Mouse (Mus musculus): Measurements from ENCODE around the gene Stxbp2.
"Not testable (repeated sequence)": the region's sequence is repeated elsewhere in the genome, so short reads cannot be mapped to it uniquely, and the experiment has no call there.

The Stxbp2 gene

GRCm38 (mm10) chr8:3630647-3631477 is at the start of gene Stxbp2:
Gene Stxbp2 (plus strand): TSS chr8:3630955.
- peak; percentile 69 for DNase-seq (ENCODE audit: low spot score)

GRCm38 (mm10) chr8:3581961-3582360 is 48.8 kb upstream of the Stxbp2 start:
- DNase-seq (ENCODE audit: low spot score) = not testable (repeated sequence)

DNA sequence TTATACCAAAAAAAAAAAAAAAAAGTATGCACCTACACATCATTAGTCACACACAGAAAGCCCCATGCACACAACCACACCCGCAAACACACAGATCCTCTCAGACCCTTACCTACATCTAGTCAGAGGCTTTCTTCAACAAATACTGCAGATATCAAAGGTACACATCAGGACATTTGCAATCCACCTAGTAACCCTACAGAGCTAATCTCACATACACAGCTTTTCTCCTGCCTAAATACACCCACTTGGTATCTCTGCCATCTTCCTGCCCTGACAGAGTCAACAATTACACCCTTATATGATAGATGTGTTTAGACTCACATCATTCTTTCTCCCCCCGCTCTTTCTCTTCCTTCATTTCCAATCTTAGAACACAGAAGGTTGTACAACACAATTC is 44.3 kb upstream of the Stxbp2 start:
- DNase-seq (ENCODE audit: low spot score) = no peak

GRCm38 (mm10) chr8:3586993-3587390 is 43.8 kb upstream of the Stxbp2 start, which contains the start of gene Camsap3:
Gene Camsap3 (plus strand): TSS chr8:3587293.
- no peak for DNase-seq (ENCODE audit: low spot score)

- DNase-seq (ENCODE audit: low spot score) = peak; percentile 56
These were observed 43.1 kb upstream of the Stxbp2 start for GRCm38 (mm10) chr8:3587391-3588257.

DNA sequence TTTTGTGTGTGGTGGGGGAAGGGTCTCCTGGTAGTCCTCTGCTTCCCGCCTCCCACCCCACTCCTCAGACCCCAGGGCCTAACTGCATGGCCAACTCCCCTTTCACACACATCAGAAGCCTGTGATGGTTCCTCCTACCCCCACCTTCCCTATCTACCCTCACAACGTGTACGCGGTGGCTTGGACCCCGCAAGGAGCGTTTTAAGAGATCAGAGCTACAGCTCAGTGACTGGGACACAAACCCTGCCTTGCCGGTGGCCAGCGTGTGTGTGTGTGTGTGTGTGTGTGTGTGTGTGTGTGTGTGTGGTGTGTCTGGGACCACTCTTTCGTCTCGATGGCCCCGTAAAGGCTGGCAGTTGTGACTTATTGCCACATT is 42.5 kb upstream of the Stxbp2 start:
- no peak for DNase-seq (ENCODE audit: low spot score)

GRCm38 (mm10) chr8:3593470-3593869 is 37.3 kb upstream of the Stxbp2 start:
- no peak for DNase-seq (ENCODE audit: low spot score)

DNA sequence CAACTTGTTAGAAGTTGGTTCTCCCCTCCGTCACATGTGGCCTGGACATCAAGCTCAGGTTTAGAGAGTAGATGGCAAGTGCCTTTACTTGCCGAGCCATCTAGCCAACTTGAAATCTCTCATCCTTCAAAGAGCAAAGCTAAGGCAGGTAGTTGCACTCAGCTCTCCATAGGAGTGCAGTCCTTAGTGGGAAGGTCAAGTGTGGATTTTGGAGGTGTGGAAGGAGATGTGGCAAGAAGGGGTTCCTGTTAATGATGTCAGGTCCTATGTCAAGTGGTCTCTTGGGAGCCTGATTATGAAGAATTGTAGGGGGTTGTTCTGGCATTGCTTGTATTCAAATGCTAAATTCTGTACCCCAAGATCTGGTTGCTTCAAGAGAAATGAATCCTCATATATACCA is 36.3 kb upstream of the Stxbp2 start:
- no peak for DNase-seq (ENCODE audit: low spot score)

- no peak for DNase-seq (ENCODE audit: low spot score)
These were observed 32.7 kb upstream of the Stxbp2 start for GRCm38 (mm10) chr8:3598054-3598453.

DNA sequence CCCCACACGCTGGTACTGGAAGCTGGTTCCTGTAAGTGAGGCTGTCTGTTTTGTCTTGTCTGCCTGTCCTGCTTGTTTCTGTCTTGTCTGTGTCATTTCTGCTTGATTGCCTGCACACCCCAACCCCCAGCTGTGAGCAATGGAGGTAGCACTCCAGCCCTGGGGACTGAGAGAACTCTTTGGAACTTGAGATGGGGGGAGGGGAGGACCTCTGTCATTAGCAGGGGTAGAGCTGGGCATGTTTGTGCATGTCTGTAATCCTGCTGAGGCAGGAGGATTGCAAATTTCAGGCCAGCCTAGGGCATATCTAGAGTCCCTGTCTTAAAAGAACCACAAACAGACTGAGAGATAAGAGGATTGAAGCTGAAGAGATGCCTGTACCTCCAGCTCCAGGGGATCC is 31.5 kb upstream of the Stxbp2 start:
- DNase-seq (ENCODE audit: low spot score) = no peak

GRCm38 (mm10) chr8:3600401-3600800 is 30.4 kb upstream of the Stxbp2 start:
- DNase-seq (ENCODE audit: low spot score) = no peak

- DNase-seq (ENCODE audit: low spot score) = no peak
These were observed 27.3 kb upstream of the Stxbp2 start for GRCm38 (mm10) chr8:3603439-3603838.

GRCm38 (mm10) chr8:3606593-3606992 is 24.2 kb upstream of the Stxbp2 start:
- no peak for DNase-seq (ENCODE audit: low spot score)

DNA sequence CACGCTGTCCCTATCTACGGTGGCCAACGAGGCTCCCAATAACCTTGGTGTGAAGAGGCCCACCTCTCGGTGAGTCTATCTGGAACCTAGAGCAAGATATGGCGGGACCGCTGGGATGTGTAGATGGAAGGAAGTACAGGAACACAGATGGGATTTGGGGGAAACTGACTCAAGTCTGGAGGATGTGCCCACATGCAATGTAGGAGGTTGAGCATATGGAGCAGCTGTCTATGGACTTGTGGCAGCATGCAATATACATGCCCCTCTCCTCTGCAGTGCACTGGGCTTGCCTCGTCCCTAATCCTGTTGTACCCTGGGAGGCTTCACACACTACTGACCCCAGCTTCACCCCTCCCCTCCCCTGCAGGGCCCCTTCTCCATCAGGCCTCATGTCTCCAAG is 22.9 kb upstream of the Stxbp2 start:
- DNase-seq (ENCODE audit: low spot score) = no peak

- DNase-seq (ENCODE audit: low spot score) = no peak
These were observed 21.5 kb upstream of the Stxbp2 start for GRCm38 (mm10) chr8:3609046-3609815.

GRCm38 (mm10) chr8:3609816-3610150 is 21.0 kb upstream of the Stxbp2 start:
- no peak for DNase-seq (ENCODE audit: low spot score)

DNA sequence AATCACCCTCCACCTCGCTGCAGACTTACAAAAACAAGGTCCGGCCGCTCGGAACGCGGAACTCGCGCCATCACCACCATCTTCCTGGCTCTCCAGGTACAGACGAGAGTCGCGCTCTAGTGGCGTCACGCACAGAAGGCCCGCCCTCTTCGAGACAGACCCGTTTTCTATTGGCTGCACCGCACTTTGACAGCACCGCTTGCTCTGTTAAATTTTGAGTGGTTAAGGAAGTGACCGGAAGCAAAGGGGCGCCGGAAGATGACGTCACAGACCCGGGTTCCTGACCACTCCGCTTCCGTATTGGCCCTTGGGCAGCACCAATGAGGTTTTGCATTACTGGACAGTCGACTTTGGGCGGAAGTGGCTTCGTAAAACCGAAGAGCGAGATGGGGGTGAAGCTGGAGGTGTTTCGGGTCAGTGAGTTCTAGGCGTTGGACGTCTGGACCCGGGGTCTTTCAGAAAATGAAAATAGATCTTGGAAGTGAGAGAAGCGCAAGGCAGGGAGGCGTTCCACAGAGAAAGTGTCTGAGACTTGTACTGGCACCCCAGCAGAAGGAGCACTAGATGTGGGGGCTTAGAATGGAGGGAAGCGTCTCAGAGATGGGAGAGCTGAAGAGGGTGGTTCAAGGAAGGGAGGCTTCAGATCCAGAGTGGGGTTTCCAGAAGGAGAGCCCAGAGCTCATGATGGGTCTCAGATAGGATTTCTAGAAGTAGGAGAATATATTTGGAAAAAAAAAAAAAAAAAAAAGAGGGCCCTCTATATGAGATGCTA is 9.4 kb upstream of the Stxbp2 start, which contains the start of the genes Xab2 and Pet100:
TSS of gene Xab2 (minus strand) at position 118 of the 772 bp plus-strand sequence.
TSS of gene Pet100 (plus strand) at position 350 of the 772 bp plus-strand sequence.
- peak; percentile 99 for DNase-seq (ENCODE audit: low spot score)

DNA sequence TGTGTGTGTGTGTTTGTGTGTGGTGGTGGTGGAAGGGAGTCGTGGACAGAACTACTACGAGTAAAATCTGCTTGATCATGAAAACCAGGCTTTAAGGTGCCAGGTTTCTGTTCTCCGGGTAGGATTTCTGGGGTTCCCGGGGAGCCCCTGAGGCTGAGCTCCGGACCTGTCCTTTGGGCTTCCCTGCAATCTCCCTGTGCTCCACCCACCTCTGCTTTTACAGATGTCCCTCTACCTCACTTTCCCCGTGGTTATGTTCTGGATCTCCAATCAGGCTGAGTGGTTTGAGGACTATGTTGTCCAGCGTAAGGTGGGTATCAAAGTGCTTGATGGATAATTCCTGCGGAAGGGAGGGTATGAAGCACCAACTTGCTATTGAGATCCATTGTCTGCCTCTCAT is 8.6 kb upstream of the Stxbp2 start:
- no peak for DNase-seq (ENCODE audit: low spot score)

- no peak for DNase-seq (ENCODE audit: low spot score)
These were observed 5.3 kb upstream of the Stxbp2 start, which contains the start of gene Pcp2 for GRCm38 (mm10) chr8:3625445-3625844. Gene Pcp2 (minus strand): TSS chr8:3625545.

GRCm38 (mm10) chr8:3626971-3627370 is 3.8 kb upstream of the Stxbp2 start:
- DNase-seq (ENCODE audit: low spot score) = no peak

DNA sequence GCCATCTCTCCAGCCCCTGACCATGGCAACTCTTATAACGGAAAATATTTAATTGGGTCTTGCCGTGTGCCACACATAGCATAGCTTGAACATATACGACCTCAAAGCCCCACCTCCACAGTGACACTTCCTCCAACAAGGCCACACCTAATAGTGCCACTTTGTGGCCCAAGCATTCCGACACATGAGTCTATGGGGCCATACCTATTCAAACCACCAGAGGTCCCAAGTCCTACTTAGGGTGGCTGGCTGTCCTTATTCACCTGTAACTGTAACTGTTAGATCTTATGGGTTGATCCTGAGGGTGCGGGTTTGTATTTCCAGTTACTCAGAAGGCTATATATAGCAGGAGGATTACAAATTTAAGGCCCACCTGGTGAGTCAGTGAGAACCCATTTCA is 2.7 kb upstream of the Stxbp2 start:
- DNase-seq (ENCODE audit: low spot score) = no peak
